Mouse (Mus musculus) liver (tissue): ENCODE data around the gene Hlcs.
"Not testable (repeated sequence)": the region's sequence is repeated elsewhere in the genome, so short reads cannot be mapped to it uniquely, and the experiment has no call there.

Source experiments
- DNase-seq: peaks from one replicate; pipeline ENCODE4 v3.0.0-alpha.2; 2020; ENCODE audit warnings: mixed read lengths

Hlcs gene

DNA sequence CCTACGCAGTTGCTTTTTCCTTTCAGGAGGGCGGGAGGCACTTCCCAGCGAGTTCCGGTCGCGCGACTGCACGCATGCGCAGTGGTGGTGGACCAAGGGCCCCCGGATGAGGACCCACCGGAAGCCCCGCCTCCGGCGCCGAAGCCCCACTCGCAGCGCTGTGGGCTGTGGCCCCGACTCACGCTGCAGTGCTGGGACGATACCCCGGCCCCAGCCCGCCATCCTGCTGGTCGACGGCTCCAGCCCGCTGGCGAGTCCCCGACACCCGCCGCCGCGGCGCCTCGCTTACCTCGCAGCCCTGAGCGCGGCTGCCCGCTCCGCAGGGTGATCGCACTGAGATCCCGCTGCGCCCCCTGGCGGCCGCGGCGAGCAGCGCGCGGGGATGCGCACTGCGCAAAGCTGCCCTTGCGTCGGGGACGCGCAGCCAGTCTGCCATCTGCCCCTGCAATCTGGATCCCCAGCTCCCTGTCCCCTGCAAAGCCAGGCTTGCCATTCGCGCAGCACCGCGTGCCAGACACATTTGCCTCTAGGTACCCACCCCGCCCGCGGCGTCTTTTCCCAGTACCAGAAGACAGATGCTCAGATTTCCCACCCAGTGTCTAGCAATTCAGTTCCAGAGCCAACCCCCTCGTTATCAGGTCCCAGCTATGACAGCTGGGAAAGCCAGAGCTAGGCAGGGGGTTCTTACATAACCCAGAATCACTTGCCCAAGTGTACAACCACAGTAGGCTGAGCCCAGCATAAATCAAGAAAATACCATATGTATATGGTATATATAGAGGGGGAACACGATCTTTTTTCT is at the start of gene Hlcs:
Gene Hlcs, minus strand, starts transcription at position 343 of the 802 bp plus-strand sequence.
- DNase-seq = peak; percentile 97

DNA sequence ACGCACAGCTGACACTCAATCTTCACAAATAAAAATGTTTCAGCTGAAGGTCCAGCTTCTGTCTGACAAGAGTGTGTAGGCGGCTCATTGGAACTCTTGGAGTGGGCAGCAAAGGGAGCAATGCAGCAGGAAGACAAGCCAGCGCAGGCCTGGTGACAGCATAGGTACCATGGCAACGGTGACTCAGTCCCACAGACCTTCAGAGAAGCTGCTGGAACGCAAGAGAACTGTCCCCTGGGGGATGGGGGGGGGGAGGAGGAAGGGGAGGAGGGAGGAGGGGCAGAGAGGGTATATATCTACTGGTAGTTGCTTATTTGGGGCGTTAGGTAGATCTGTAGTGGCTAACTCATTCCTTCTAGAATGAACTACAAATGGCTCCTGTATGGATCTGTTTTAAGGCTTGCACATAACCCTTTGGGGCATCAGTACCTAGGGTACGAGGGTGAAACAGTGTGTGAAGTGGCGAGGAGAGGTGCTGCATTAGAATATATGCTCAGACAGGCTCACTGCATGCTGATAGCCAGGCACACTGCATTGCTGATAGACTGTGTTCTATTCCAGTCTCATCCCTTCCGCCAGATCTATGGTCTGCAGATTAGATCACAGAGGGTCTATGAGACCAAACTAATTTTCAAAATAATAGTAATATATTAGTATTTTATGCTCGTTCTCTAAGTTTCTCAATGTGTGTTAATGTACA is 49.0 kb upstream of the Hlcs start:
- peak; percentile 18 for DNase-seq

DNA sequence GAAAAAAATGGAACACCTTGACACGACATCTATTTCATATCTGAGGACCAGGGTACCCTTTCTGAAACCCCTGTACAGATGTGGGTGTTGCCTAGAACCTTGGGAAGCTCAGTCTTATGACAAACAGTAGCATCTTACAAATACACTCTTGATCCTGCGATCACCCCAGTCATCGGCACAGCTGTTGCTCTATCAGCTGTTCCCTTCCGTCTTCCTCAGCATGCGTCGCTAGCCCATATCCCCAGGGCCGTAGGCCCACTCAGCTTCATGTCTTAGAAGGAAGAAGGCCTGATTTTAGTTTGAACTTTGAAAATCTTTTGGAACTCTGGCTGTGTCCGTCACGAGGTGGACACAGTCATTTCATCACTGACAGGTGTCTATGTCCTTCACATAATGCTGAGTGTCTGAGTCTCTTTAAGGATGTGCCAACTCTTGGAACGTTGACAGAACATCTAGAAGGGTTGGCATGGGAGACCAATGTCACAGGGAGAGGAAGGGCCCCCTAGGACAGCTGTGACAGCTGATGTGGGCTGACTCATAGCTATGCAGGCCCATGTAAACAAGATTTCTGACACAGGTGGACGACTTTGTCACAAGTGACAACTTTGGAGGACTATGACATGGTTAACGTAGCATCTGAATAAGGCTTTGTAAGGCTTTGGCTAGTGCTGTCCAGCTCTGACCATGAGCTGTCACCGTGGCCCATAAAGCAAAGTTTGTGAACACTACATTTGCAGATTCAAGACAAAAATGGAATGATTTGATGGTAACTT is 47.4 kb upstream of the Hlcs start:
- no peak for DNase-seq

DNA sequence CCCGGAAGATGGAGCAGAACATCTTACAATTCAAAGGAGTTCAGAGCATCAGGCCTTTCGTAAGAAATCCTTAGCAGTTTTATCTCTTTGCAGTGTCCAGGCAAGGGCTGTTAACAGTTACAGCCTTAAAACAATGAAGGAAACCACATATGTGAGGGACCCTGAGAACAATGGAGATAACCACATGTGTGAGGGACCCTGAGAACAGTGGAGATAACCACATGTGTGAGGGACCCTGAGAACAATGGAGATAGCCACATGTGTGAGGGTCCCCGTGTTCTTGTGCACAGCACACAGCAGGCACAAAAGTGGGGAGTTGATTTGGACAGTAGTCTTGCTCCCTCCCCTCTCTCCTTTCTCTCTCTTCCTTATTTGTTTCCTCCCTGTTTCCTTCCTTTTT is 44.7 kb upstream of the Hlcs start:
- no peak for DNase-seq

DNA sequence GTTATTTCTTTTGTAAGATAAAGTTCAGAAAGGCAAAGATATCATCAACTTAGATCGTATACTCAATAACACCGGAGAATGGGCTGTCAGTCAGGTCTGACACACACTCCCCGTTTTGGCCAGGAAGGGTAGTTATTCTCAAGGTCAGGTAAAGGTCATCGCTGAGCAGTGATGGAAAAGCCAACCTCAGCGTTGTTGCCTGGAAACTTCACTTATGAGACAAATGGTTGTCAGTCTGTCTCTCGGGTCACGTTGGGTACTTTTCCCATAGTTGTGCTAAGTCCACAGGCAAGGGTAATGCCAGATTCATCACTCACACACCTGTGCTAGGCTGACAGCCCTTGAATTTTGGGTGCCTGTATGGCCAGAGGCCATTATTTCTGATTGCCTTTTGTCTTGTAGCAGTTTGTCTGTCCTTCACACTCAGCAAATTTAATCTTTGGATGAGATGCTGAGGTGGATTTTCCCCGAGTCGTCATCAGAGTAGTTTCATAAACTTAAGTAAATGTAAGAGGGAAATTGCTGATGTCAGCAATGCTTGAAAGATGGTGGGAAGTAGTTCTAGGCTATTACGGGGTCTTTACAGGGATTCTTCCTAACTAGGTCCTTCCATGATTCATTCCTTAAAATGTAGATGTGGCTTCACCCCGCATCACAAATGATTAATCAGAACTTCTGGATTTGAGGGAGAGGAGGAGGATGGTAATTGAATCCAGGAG is 43.6 kb upstream of the Hlcs start:
- DNase-seq = no peak

DNA sequence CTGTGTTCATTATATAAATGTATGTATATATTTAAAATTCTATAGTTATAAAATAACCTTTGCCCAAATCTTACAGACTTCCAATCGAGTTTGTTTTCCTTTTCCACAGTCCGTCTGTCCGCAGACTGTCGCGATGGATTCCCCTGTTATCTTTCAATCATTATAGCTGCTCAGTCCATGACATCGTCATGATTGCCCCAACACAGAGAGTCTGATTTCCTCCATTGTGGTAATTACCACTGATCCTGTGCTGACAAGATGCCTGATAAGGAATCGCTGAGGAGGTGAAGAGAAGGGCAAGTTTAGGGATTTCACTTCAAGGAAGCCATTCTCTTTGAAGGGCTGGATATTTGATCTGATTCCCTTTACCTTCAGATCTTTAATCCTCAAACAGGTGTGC is 42.7 kb upstream of the Hlcs start:
- no peak for DNase-seq

DNA sequence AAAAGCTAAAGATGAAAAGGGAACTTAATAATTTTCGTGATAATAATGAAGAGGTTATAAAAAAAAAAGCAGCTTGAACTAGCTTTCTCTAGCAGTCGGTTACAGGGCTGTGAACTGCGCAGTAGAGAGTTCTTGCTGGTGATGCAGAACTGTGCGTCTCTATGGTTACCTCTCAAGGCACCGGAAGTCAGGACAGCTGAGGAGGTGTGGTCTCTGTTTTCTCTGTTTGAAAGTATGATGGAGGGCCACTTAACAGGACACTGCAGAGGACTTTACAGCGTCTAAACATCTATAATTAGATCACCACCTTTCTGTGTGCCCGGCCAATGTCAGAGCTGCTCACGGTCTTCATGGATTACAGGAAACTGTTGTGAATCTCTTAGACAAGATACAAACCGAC is 41.1 kb upstream of the Hlcs start:
- DNase-seq = no peak

DNA sequence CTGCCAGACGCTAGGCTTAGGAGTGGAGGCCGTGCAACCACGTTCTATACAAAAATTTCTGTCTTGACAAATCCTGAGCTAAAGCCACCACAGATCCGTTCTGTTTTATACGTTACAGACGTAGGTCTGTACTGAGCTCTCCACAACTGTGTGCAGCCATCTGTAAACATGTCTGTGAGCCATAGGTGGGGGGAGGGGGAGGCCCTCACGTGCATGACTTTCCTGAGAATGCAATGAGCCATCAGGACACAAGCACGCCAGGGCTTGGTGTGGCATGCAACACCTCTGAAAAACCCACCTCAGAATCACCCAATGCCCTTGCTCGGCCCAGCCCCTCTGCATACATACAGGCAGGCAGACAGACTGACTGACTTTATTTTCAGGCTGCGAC is 36.9 kb upstream of the Hlcs start:
- DNase-seq = no peak

DNA sequence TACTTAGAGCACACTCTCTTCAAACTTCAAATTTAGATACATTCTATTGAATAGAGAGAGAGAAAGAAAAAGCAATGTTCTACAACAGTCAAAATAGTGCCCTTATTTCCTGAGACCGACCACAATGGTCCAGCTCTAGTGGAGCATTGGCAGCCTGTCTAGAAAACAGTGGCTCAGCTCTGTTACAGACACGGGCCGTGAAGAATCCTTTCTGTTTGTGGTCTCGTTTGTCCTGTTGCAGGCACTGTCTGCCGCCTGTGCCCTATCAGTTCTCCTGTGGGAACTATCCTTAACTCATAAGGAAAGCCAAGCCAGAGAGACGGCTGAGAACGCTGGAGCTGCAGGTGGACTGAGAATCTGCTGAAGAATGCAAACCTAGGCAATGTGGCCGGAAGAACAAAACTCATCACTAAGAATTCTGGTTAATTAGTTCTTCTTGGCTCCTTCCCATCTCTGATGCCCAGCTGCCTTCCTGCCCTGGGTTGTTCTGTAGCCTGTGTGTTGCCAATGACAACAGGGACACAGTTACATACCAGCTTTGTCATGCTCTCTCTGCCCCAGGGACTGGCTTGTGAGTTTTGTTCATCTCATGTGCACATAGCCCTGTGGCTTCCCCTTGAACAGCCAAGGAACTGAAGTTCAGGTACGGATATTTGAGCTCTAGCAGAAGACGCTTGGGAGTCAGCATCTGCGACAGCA is 36.4 kb upstream of the Hlcs start:
- no peak for DNase-seq

DNA sequence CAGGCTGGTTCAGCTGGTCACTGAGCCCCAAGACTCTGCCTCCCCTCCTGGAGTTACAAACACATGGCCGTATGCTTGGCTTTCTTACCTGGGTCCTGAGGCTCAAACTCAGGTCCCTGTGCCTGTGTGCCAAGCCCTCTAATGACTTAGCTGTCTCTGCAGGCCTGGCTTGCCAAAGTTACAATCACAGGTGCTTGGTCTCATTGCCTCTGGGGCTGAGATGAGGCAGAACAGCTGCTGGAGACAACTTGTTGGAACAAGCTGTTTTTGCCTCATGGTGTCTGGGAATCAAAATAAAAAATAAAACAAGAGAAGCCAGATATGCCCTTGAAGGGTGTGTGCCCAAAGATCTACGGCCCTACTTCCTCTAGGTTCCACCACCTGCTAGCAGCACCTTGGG is 35.4 kb upstream of the Hlcs start:
- no peak for DNase-seq

DNA sequence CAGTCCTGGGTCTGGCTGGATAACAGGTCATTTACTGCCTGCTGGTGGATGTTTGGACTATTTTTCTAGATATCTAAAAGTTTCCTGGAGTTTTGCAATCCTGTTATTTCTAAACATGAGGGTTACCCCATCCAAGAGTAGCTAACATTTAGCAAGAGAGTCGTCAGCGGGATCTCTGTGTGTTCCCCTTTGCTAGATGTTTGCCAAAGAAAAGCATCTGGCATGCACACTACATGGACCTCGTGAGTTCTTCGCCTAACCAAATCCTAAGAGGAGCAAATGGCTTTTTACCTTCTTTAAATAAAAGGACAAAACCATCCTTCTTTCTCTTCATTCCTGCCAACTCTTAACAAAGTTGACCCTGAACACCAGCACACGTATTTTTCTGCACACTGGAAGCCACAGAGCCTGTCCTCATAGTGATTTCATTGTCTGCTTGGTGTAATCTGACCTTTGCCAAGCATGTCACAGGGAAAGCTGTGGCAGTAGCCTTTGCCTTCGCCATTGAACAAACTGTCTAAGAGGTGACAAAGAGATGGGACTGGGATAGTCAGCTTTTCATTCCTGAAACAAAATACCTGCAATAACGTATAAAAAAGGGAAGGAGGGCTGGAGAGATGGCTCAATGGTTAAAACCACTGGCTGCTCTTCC is 33.8 kb upstream of the Hlcs start:
- DNase-seq = no peak

DNA sequence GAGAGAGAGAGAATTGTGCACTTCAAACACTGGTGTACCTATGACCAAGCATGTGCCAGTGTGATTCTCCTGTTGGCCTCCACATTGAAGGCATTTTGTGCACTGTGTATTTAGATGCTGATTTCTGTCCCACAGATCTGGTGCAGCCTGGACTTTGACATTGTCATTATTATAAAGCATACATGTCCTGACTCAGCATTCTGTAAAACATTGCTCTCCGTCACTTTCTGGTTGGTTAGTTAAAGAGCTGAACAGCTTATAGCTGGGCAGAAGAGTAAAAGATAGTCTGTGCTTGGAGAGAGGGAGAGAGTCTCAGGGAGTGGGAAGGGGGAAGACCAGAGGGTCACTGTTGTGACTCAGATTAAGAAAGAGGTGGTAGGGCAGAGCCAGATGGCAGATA is 32.4 kb upstream of the Hlcs start:
- DNase-seq = no peak

DNA sequence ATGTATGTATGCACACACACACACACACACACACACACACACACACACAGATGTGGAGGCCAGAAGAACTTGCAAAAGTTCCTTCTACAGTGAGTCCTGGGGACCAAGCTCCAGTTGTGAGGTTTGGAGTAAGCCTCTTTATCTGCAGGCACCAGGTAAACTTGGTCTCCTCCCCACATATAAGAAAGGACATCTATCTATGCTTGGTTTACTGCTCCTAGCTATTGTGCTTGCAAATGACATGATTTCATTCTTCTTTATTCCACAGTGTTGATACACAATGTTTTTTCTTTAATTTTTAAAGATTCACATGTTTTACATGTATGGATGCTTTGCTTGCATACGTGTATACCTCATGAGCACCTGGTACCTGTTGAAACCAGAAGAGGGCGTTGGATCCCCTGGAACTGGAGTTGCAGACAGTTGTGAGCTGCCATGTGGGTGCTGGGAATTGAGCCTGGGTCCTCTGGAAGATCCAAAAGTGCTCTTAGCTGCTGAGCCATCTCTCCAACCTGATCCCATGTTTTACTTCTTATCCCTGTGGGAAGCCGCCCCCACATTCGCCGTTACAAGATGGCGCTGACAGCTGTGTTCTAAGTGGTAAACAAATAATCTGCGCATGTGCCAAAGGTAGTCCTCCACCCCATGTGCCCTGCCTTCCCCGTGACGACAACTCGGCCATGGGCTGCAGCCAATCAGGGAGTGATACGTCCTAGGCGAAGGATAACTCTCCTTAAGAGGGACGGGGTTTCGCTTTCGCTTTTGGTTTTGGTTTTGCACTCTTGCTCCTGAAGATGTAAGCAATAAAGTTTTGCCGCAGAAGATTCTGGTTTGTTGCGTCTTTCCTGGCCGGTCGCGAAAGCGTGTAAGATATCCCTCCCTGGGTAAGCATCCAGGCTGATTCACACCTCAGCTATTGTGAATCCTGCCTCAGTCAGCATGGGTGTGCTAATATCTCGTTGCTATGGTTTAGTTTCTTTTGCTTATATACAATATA is 26.1 kb upstream of the Hlcs start:
- DNase-seq = not testable (repeated sequence)

DNA sequence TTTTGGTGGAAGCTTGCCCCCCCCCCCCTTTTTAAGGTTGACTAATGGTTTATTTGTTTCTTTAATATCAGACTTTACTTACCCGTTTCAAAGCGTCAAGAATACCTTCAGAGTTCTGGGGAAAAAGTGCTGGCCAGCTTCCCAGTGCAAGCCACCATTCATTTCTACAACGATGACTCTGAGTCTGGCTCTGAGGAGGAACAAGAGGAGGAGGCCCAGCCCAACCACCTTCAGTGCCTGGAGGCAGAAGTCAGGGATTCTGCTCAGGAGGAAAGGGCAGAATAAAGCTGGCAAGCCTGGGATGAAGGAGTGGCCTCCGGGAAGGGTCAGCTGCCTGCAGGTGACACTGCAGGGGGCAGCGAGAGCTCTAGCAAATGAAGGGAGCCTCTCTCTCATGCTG is 22.3 kb upstream of the Hlcs start:
- no peak for DNase-seq

DNA sequence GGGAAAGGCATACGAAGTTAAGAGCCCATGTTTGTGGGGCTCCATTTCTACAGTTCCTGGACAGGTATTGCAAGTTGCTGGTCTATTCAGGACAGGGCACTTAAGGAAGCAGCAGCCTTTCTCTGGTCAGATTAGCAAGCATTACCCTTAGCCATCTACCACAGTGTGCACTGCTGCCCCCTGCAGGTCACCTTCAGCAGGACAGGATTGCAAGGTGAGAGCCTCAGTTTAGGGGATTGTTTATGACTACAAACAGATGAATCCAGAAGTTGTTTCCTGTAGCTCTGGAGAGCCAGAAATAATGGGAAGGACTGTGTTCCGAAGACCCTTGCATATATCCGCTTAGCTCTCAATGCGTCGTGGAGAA is 18.5 kb upstream of the Hlcs start:
- DNase-seq = peak; percentile 78

DNA sequence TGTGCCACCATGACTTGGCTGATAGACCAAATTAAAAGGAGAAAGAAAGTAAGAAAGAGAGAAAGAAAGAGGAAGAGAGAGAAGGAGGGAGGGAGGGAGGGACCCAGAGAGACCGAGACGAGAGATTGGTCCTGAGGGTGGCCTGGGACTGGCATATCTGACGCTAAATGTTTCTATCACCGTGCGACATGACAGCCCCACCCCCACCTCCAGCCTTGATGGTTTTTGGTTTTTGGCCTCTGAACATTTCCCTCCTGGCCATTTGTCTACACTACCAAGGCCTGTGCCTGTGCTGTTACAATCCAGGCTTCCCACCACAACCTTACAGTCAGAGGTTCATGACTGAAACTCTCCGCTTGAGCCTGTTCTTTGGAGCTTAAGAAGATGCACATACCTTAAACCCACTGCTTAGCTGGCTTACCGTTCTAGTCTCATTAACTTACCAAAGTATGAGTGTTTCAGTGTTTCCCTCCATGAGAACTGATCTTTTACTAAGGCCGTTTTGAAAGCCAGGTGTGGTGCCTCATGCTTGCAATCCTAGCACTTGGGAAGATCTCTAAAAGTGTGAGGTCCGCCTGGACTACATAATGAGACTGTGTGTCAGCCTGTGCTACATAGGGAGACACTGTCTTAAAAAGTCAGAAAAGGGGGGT is 18.0 kb upstream of the Hlcs start:
- DNase-seq = no peak

DNA sequence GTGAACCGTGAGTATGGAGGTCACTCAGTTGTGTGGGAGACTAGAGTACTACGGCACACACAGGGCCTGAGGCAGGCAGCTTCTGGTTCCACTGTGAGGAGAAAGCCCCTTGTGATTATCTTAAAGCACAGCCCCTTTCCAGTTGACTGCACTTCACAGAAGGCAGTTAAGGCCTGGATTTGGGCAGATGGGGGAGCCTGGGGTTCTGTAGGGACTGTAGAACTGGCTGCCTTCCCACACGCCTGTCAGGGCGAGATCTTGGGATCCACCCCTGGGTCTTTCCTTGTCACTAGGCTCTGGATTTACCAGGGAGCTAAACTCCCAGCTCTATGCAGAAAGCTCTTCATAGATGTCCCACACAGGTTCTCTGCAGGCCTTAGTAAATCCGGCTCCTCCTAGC is 17.1 kb upstream of the Hlcs start:
- DNase-seq = no peak

DNA sequence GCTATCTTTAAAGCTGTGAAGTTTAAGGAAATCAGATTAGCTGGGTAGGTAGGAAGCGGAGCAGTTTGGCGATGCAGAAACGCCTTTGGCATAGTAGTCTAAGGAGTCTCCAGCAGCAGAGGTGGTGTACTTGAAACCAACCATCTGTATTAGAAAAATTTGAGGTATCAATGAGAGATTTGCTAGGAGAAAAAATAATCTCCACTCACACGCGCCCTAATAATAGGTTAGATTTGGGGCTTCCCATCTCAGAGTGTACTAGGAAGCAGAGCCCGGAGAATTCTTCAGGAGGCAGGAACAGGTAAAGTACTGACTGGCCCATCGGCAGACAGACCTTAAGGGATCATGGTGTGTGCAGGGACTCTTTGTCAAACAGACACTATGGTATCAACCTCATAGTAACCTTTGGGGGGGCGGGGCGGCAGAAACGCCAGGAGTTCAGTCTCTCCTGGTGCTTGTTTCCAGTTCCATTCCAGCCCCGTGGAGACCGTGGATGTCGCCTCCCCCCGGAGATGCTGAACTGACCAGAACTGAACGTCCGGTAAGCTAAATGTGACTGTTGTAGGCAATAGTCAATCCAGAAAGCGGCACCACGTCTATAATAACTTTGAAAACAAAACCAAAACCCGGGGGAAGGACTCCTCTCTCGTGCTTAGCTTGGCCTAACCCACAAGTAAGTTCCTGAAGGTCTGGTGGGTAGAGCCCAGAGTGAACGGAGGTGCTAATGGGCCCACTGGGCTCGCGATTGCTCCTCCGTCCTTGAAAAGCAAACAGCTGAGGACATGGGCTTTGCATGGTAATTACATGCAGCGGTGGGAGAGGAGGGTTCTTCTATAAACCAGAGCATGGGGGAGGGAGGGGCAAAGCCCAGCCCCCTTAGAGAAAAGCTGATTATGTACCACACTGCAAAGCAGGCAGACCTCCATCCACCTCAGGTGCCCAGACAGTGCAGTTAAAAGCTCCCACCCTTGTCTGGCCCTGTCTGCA is 15.8 kb upstream of the Hlcs start:
- DNase-seq = no peak
